Mouse (Mus musculus): Measurements from ENCODE around the gene Lrrc47.
A peak's percentile ranks its signal among the peaks of the same experiment; 100 is the strongest.

Gene Lrrc47

GRCm38 (mm10) chr4:154024729-154025521 is 13.4 kb downstream of the Lrrc47 start:
- no peak for DNase-seq

GRCm38 (mm10) chr4:154025641-154026440 is 14.3 kb downstream of the Lrrc47 start, which contains the start of gene Smim1:
Smim1 (minus strand) TSS chr4:154026230.
- DNase-seq: peak; percentile 74

GRCm38 (mm10) chr4:154026441-154026761 is 14.9 kb downstream of the Lrrc47 start:
- DNase-seq: no peak

- no peak for DNase-seq
Observed at GRCm38 (mm10) chr4:154028066-154028465, 16.5 kb downstream of the Lrrc47 start.

- DNase-seq: peak; percentile 22
Observed at GRCm38 (mm10) chr4:154028646-154029045, 17.1 kb downstream of the Lrrc47 start.

- DNase-seq: no peak
Observed at GRCm38 (mm10) chr4:154037123-154037522, 25.6 kb downstream of the Lrrc47 start.

- DNase-seq: no peak
Observed at GRCm38 (mm10) chr4:154042577-154042976, 31.0 kb downstream of the Lrrc47 start, which contains the start of gene Ccdc27. Ccdc27 (minus strand) TSS chr4:154042677.

GRCm38 (mm10) chr4:154045837-154046236 is 34.3 kb downstream of the Lrrc47 start:
- no peak for DNase-seq

- no peak for DNase-seq
Observed at GRCm38 (mm10) chr4:154051401-154051800, 39.9 kb downstream of the Lrrc47 start.

GRCm38 (mm10) chr4:154053065-154053464 is 41.5 kb downstream of the Lrrc47 start:
- no peak for DNase-seq

- no peak for DNase-seq
Observed at GRCm38 (mm10) chr4:154055482-154055881, 44.0 kb downstream of the Lrrc47 start.

GRCm38 (mm10) chr4:154056046-154056445 is 44.5 kb downstream of the Lrrc47 start:
- no peak for DNase-seq

- DNase-seq: no peak
Observed at GRCm38 (mm10) chr4:154056661-154057060, 45.1 kb downstream of the Lrrc47 start.

GRCm38 (mm10) chr4:154057696-154058095 is 46.2 kb downstream of the Lrrc47 start:
- no peak for DNase-seq

- DNase-seq: no peak
Observed at GRCm38 (mm10) chr4:154064827-154065773, 53.6 kb downstream of the Lrrc47 start.

- no peak for DNase-seq
Observed at GRCm38 (mm10) chr4:154070896-154071295, 59.4 kb downstream of the Lrrc47 start.
